Mouse (Mus musculus) embryonic facial prominence, embryonic 10.5 days (tissue): ENCODE results near the gene St5. TPM values are rescaled to one million over a fixed set of nuclear protein-coding genes. Genes with fewer than 3 reads are reported as not detected.

Experiments used
- DNase-seq: peaks from one replicate; pipeline ENCODE4 v3.0.0-alpha.2; 2017; ENCODE audit warnings: low spot score
- H3K27ac ChIP-seq: fragments of 300-500 bp; sonication (generic); replicated peaks from 2 replicates; pipeline ENCODE4 v1.5.1; 2016; ENCODE audit warnings: mild to moderate bottlenecking
- H3K27me3 ChIP-seq: fragments of 300-500 bp; sonication (generic); replicated peaks from 2 replicates; pipeline ENCODE4 v1.6.1; 2016; ENCODE audit warnings: low read depth, mild to moderate bottlenecking; ENCODE audit not compliant: poor library complexity, severe bottlenecking
- H3K36me3 ChIP-seq: fragments of 300-500 bp; sonication (generic); replicated peaks from 2 replicates; pipeline ENCODE4 v1.6.1; 2016; ENCODE audit warnings: mild to moderate bottlenecking, moderate library complexity
- H3K4me1 ChIP-seq: fragments of 300-500 bp; sonication (generic); 2 replicates; pipeline ENCODE4 v1.6.1; 2016
- H3K4me3 ChIP-seq: fragments of 300-500 bp; sonication (generic); 2 replicates; pipeline ENCODE4 v1.5.1; 2016; ENCODE audit warnings: mild to moderate bottlenecking, moderate library complexity
- H3K9me3 ChIP-seq: fragments of 300-500 bp; sonication (generic); 2 replicates; pipeline ENCODE4 v1.6.1; 2016; ENCODE audit warnings: mild to moderate bottlenecking
- WGBS: fragments of 180-500 bp; shearing (Covaris S2); methylation state at CpG from one replicate; pipeline ENCODE4 v1.1.7; 2016; 5-methylcytosine and 5-hydroxymethylcytosine counted together
- polyA plus RNA-seq: library from polyadenylated mRNA; unstranded; fragments of >200 nt; fragmentation: Nextera tagmentation; extraction: Ambion mirVana; gene quantifications from 2 replicates; pipeline ENCODE4 v1.2.1, GENCODE M21; 2016

The St5 gene
- polyA plus RNA-seq, 1 experiment from 2014 or later: 46.4 TPM

DNA sequence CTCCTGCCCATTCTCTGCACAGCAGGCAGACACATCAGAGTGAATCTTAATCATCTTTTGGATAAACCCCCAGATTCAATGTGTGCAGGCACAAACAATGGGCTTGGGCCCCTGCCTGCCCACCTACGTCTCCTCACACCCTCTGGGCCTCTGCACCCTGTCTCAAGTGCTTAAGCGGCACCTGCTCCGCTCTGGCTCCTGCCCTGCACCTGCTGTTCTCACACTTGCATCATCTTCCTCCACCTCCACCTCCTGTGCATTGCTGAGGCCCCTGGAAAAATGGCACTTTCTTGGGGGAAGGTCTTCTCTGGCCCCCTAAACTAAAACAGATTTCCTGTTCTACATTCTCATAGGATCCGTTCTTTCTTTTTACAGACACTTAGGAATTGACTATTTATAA is 169.5 kb downstream of the St5 start:
- DNase-seq: no peak
- WGBS: 87% methylated on average over 4 of the region's 4 CpGs
- Histone ChIP-seq H3K27me3 (no peaks in the 10 kb centered on the region), H3K27ac (no peak overlapping the region), H3K4me3 (no peak overlapping the region), H3K4me1 (no peaks in the 10 kb centered on the region), H3K36me3 (peaks cover 85% of the 10 kb centered on the region), H3K9me3 (no peaks in the 10 kb centered on the region)

DNA sequence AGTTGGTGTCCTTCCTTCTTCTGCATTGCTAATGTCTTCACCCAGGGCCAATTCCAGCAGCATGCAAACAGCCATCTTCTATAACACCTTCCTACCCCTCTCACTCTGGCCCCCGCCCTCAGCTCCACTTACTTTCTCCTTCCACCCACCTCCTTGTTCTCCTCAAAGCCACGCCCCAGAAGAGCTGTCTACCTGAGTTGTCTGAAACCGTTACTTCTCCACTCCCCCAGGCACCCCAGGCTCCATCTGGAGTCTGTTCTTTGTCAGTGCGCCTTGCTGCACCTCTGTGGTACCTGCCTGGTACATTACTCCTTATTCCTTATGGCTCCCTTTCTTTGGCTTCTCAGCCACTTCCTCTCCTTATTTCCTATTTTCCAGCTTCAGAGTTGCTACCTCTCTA is 170.3 kb downstream of the St5 start:
- Histone ChIP-seq H3K27ac (no peak overlapping the region), H3K4me1 (no peaks in the 10 kb centered on the region), H3K4me3 (no peak overlapping the region), H3K9me3 (no peaks in the 10 kb centered on the region), H3K27me3 (no peaks in the 10 kb centered on the region), H3K36me3 (peaks cover 86% of the 10 kb centered on the region)
- 83% methylated on average over 4 of the region's 4 CpGs for WGBS
- no peak for DNase-seq

DNA sequence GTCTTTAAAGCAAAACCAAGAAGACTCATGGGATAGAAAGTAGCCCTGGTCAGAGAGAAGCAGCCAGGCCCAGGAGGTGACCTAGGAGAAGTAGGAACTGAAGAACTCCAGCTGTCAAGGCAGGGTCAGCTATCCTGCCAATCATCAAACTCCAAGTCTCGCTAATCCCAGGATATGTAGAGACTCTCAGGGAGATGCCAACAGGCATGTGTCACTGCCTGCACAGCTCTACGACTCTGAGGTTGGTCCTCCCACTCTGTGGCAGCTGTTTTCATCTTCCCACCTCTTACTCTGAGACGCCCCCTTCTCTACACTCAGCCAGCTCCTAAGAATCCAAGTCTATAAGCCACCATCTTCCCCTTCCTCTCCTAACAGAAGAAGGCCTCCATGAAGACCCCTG is 170.7 kb downstream of the St5 start:
- H3K27ac ChIP-seq: no peak overlapping the region
- H3K27me3 ChIP-seq: no peaks in the 10 kb centered on the region
- no peaks in the 10 kb centered on the region for H3K4me1 ChIP-seq
- WGBS: 79% methylated on average over 3 of the region's 3 CpGs
- no peak overlapping the region for H3K4me3 ChIP-seq
- no peak for DNase-seq
- H3K36me3 ChIP-seq: peaks cover 86% of the 10 kb centered on the region
- no peaks in the 10 kb centered on the region for H3K9me3 ChIP-seq

DNA sequence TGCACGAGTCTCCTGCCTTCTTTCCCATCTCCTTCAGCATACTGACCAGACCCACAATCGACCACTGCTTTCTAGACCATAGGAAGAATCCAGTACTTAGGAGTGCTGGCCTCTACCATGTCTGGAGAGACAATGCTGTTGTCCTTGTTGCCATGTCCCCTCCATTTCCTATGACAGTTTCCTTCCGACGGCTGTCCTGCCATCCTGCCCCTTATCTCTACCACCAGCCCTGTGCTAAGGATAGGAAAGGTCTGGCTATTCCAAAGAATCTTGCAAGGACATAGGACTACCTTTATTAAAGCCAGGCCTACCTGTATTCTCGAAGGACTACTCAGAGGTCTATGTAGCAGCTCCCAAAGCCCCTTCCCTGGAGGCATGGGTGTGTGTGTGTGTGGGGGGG is 171.9 kb downstream of the St5 start:
- Histone ChIP-seq H3K36me3 (peaks cover 88% of the 10 kb centered on the region), H3K4me3 (no peak overlapping the region), H3K9me3 (no peaks in the 10 kb centered on the region), H3K27me3 (no peaks in the 10 kb centered on the region), H3K27ac (no peak overlapping the region), H3K4me1 (no peaks in the 10 kb centered on the region)
- 87% methylated on average over 5 of the region's 5 CpGs for WGBS
- no peak for DNase-seq

DNA sequence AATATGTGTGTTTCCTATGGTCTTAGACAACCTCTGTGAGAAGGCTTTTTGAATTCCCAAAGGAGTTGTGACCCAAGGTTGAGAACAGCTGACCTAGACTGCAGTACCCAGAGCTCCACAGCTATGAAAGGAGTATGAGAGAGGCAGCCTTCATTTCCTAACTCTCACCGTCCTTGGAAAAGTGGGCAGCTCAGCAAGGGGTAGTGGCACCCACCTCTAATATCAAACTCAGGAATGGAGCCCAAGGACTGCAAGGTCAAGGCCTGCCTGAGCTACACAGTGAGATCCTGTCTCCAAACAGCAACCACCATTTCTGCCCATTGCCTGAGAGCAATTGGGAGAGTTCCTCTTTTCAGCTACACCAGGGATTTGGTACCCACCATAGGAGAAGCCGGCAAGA is 173.7 kb downstream of the St5 start:
- Histone ChIP-seq H3K9me3 (no peaks in the 10 kb centered on the region), H3K36me3 (peaks cover 89% of the 10 kb centered on the region), H3K27me3 (no peaks in the 10 kb centered on the region), H3K27ac (no peak overlapping the region), H3K4me1 (no peaks in the 10 kb centered on the region), H3K4me3 (no peak overlapping the region)
- no peak for DNase-seq
- 89% methylated on average over 2 of the region's 2 CpGs for WGBS

DNA sequence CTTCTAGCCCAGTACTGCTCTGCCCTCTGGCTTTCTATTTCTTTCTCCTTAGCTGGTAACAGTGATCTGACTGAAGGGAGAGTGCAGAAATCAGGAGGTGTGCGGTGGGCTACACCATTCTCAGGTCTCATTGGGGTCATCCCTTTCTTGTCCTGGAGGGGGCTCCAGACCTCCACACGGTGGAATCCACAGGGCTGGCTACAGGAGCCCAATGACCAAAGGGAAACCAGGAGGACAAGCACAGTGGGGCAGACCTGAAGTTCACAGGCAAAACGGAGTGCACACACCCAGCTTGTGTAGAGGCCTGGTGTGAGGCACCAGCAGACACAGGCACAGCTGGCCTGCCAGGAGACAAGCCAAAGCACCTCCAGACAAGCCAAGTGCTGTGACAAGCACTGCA is 175.0 kb downstream of the St5 start:
- H3K4me3 ChIP-seq: no peak overlapping the region
- H3K36me3 ChIP-seq: peaks cover 90% of the 10 kb centered on the region
- DNase-seq: peak; percentile 69
- H3K4me1 ChIP-seq: no peaks in the 10 kb centered on the region
- 27% methylated on average over 3 of the region's 3 CpGs for WGBS
- no peaks in the 10 kb centered on the region for H3K27me3 ChIP-seq
- H3K27ac ChIP-seq: no peak overlapping the region
- no peaks in the 10 kb centered on the region for H3K9me3 ChIP-seq

DNA sequence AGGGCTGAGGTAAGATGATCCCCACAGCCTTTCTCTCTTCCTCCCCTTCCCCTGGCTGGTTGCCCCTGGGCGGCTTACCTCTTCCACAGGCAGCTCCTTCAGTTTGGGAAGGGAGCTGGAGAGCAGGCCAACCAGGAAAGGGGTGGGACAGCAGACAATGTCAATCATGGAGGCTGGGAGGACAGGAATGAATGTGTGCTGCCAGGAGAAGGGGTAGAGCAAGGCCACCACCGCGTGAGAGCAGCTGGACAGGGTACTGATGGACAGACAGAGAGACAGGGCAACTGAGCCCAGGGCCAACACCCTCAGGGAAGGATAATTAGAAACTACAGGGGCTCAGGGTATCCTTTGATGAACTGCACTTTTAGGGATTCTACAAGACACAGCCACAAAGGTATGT is 175.9 kb downstream of the St5 start:
- Histone ChIP-seq H3K27me3 (no peaks in the 10 kb centered on the region), H3K4me3 (no peak overlapping the region), H3K4me1 (no peaks in the 10 kb centered on the region), H3K36me3 (peaks cover 92% of the 10 kb centered on the region), H3K9me3 (no peaks in the 10 kb centered on the region), H3K27ac (no peak overlapping the region)
- no peak for DNase-seq
- 55% methylated on average over 3 of the region's 3 CpGs for WGBS

DNA sequence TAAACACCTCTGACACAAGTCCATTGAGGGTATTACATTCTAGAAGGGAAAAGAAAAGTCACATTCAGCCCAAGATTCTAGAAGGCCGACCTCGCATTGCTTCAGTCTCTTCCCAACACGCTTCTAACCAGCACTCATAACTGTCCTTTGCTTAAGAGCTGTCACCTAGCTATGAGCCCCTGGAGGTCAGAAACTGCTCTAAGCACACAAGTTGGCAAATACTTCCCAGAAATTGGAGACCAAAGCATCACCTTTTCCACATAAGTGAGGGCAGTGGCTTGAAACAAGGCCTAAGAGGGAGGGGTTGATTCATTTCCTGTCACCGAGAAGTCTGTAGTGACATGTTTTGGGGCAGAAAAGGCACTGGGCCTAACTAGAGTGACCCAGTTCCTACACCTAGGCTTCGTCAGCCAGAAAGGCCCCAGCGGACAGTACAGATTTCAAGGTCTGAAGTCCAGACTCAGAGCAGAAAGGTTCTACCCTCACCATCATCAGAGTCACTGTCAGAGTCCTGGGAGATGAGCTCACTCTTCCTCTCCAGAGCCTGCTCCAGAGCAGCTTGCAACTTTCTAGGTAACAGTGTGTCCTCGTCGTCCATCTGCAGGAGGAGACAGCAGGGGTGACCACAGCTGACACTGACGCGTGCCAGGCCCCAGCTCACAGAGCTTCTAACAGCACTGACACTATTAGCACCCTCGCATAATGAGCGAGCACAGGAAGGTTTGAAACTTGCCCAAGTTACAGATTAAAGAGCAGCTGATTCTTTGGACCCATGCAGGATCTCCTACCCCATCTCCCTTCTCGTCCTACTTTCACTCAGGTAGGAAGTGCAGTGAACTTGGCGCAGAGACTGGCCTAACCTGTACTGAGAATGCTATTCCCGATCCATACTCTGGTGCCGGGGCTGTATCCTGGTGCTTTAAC is 177.4 kb downstream of the St5 start:
- 81% methylated on average over 16 of the region's 16 CpGs for WGBS

DNA sequence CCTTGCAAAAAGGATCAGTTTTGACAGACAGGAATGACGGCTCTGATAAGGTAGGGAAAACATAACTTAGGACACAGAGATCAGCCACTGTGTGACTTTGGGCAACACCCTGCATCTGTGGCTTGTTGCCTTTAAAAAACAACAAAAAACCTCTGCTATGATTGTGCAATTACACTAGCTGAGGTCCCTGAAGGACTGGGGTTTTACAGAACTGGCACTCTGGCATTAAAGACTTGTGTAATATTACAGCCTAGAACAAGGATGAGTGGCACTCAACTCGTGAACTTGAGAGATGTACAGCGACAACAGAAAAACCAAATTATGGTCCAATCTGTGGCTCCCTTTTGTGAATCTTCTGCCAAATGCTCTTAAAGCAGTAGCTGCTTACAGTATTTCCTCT is 178.6 kb downstream of the St5 start:
- Histone ChIP-seq H3K36me3 (peaks cover 92% of the 10 kb centered on the region), H3K9me3 (no peaks in the 10 kb centered on the region), H3K4me3 (no peak overlapping the region), H3K27ac (no peak overlapping the region), H3K4me1 (peaks cover 26% of the 10 kb centered on the region), H3K27me3 (no peaks in the 10 kb centered on the region)
- 83% methylated on average over 3 of the region's 3 CpGs for whole genome bisulfite sequencing
- DNase-seq: no peak

More for the DNA sequence above, 177.4 kb downstream of the St5 start:
- H3K27me3 ChIP-seq: no peaks in the 10 kb centered on the region
- no peaks in the 10 kb centered on the region for H3K9me3 ChIP-seq
- H3K4me3 ChIP-seq: no peak overlapping the region
- no peak overlapping the region; the same call in 1 of the 2 replicates for H3K27ac ChIP-seq
- no peak for DNase-seq
- H3K4me1 ChIP-seq: peaks cover 14% of the 10 kb centered on the region
- peaks cover 92% of the 10 kb centered on the region for H3K36me3 ChIP-seq

DNA sequence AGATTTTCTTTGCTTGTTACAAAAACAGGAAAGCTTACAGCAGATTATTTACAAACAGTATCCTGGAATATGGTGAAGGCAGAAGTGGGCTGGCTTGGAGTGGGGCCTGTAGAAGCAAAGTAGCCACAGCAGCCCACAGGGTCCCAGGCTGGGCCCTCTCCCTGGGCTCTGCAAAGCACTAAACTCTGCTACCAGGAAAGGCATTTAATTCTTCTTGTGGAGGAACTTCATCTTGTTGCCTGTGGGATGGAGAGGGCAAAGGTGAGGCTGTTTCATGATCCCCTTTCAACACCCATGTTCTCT is 179.0 kb downstream of the St5 start:
- peaks cover 26% of the 10 kb centered on the region for H3K4me1 ChIP-seq
- H3K27ac ChIP-seq: no peak overlapping the region
- H3K27me3 ChIP-seq: no peaks in the 10 kb centered on the region
- DNase-seq: no peak
- H3K36me3 ChIP-seq: peaks cover 91% of the 10 kb centered on the region
- no peaks in the 10 kb centered on the region for H3K9me3 ChIP-seq
- no peak overlapping the region for H3K4me3 ChIP-seq

DNA sequence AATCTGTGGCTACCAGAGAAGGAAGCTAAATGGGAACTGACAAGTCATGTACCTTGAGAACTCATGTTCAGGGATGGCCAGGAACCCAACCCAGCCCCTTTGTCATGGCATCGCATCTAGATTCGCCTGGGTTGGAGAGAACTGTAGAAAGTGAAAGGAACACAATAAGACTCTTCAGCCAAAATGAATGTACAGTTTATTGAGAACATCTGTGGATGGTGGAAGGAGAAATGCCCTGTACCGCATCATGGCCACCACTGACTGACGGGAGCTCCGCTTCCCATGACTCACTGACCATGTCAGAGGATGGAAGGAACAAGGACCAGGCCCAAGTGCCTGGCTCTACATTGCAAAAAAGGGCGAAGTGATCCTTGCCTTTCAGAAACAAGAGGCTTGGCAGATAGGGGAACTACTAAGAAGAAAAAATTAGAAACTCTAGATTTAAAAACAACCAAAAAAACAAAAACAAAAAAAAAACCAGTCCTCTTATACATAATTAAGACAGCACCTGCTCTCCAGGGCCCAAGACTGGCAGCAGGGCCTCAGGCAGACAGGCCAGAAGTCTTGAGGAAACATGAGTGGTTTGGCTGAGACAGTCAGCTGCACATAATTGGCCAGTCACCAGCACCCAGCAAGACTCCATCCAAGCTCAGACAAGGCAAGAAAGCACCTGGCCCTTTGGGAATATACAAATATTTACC is 179.5 kb downstream of the St5 start:
- H3K36me3 ChIP-seq: peaks cover 89% of the 10 kb centered on the region
- H3K27ac ChIP-seq: no peak overlapping the region
- peaks cover 26% of the 10 kb centered on the region for H3K4me1 ChIP-seq
- no peaks in the 10 kb centered on the region for H3K9me3 ChIP-seq
- peak; percentile 22 for DNase-seq
- H3K27me3 ChIP-seq: no peaks in the 10 kb centered on the region
- 61% methylated on average over 6 of the region's 6 CpGs for WGBS
- no peak overlapping the region for H3K4me3 ChIP-seq

DNA sequence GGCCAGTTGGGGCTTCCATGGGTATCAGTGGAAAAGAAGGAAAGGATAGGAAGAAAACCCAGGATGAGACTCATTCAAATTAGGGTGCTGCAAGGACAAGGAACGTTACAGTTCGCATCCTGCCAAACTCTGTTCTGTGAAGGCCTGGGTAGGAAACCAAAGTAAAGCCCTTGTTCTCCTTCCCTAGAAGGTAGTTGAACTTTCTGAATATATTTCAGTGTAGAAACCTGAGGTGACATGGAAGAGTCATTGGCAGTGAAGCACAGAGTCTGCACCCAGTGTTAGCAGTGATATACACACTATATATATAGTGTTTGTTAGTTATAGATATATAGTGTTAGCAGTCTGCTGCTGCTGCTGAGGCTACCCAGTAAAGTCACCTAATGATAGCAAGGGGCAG is 180.1 kb downstream of the St5 start:
- no peaks in the 10 kb centered on the region for H3K9me3 ChIP-seq
- H3K36me3 ChIP-seq: peaks cover 85% of the 10 kb centered on the region
- 59% methylated on average over 2 of the region's 2 CpGs for WGBS
- peaks cover 26% of the 10 kb centered on the region for H3K4me1 ChIP-seq
- no peaks in the 10 kb centered on the region for H3K27me3 ChIP-seq
- no peak overlapping the region for H3K27ac ChIP-seq
- no peak for DNase-seq
- H3K4me3 ChIP-seq: no peak overlapping the region

DNA sequence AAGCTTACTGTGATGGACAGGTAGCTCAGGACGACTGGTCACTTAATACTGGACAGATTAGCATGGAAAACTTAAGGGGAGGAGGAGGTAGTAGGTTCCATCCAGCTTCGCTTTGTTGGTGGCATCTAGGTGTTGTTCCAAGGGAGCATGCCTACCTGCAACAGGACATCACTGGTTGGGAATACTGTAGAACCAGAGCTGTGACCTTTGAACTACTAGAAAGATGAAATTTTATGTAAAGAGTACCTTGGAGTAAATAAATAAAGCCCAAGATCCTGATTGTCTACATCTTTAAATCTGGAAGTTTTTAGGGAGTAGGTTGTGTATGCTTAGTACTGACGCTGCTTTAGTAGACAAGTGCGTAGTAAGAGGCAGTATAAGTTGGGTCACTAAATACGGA is 181.3 kb downstream of the St5 start:
- Histone ChIP-seq H3K27ac (no peak overlapping the region), H3K36me3 (peaks cover 73% of the 10 kb centered on the region), H3K9me3 (no peaks in the 10 kb centered on the region), H3K4me1 (peaks cover 34% of the 10 kb centered on the region), H3K4me3 (0 out of 2 replicates have a peak overlapping the region, but pooled peaks have one; percentile 99), H3K27me3 (no peaks in the 10 kb centered on the region)
- WGBS: 80% methylated on average over 5 of the region's 5 CpGs
- no peak for DNase-seq
